Mouse (Mus musculus) heart, postnatal 36 days (tissue): ENCODE measurements around the gene Fap. TPM values are rescaled to one million over a fixed set of nuclear protein-coding genes. Genes with fewer than 3 reads are reported as not detected.

ENCODE experiments used
- DNase-seq, 2 experiments: peaks; one replicate each; pipeline ENCODE4 v3.0.0; 2021 to 2022
- intact Hi-C: fragments of 180-260 bp; cut with DNase I; formaldehyde crosslinking; loops from one replicate; pipeline ENCODE4 v1.15.1; 2025
- total RNA-seq, 2 experiments: library from RNA; stranded (reverse); gene quantifications; 2 replicates each; pipeline ENCODE4 v1.2.3; 2021

Gene Fap
- 1 to 10 TPM; 2.9 to 3.7 TPM for total RNA-seq

DNA sequence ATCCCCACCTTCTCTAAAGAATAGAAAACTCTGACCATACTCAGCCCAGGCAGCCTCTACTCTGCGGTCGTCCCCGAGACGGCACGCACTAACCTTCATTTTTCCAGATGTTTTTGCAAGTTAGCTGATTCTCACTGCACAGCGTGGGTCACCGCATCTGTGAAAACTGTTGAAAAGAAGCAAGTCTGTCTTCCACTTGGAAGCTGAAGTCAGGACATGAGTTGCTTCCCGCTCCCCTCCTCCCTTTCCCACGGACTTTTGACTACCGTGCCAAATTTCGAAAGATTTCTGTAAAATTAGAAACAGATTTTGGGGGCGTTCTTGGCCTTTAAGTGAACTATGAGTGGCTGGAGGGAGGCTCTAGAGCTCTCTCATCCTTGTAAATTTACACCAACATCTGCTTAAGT is at the start of gene Fap:
Gene Fap, minus strand, starts transcription at position 323 of the 407 bp plus-strand sequence.
- DNase-seq = peak; percentile 13 to 42
- intact Hi-C loops = no loop called here

DNA sequence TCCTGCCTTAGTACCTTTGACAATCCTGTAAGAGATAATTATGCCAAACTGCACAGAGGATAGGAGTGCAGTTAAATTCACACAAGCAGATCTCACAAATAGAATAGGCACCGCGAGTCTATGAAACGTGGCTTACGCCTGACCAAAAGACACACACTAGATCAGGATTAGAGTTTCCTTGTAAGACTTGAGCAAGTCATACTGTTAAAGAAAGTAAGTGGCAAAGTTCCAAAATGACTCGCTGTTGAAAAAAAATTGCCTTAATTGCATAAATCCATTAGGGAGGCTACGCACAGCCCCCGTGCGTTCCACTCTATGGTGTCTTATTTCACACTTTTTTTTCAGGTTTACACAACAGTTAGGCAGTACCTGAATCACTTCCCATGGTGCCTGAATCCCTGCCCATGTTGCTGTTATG is 49.2 kb upstream of the Fap start:
- intact Hi-C loops = loop anchor here (10.0 kb wide), 1 partner anchor 158 kb away; no protein-coding TSS in a partner anchor
- DNase-seq = no peak

DNA sequence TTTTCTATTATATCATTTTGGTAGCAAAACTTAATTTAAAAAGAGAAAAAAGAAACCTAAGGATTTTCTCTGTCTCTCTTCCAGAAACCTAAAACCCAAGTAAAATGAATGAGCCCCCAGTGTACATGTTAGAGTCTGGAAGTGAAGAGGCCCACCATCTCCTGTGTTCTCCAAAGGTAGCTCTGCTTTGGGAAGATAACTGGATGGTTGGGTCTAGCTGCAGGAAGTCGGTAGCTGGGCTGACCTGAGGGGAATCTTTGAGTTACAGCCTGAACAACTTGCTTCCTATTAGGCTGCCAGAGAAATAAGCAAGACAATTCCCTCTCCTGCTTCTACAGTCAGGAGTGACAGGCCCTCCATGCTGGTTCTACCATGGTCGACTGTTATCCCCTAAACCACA is 45.8 kb upstream of the Fap start:
- no peak for DNase-seq
- intact Hi-C loops = loop anchor here (10.0 kb wide), 1 partner anchor 155 kb away; no protein-coding TSS in a partner anchor

DNA sequence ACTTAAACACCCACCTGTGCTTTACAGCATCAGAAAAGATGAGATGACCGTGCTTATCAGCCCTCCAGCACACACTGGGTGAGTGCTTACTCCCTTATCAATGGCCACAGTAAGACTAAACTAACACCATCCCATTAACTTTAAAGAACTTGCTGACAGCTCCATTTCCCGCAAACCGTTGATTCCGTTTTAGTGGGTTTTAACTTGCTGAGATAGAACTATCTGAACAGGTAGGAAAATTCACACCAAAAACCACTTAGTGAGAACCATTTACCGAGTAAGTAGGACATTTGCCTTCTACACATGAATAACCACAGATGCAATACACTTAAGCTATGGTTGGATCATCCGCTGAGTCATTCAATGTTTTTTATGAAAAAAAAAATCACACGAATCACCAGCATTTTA is 45.1 kb upstream of the Fap start:
- intact Hi-C loops = no loop called here
- no peak for DNase-seq

DNA sequence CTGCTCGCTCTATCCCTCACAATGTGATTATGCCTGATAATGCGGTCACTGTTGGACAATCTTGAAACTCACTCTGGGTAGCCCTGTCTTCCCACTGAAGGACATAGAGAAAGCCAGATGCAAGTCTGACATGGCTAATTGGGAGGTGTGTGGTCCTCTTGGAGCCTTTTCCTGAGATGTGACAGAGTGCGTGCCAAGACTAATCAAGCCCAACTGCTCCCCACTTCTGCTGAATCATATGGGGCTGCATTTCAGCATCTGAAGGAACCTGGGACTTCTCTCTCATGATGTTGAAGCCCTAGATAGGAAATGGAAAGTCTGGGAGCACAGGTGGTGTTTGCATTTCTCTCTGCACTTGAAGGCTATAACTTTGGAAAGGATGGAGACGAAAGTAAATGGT is 39.3 kb upstream of the Fap start:
- intact Hi-C loops = no loop called here

DNA sequence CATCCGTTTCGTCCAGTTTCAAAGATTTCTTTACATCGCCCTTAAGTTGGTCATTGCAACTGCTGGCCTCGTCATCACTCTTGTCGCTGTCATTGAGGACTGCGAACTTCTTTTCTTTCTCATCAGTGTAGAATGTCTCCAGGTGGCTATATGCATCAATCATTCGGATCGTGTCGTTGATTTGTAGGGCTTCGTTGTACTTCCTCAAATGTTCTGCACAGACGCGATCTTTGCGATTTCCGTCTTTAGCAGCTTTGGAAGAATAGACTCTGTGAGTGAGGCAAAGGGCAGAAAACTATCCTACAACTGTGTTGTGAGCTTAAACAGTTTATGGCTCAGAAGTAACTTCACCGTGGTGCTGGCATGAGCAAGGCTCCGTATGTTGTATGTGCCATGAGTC is 32.3 kb upstream of the Fap start:
- intact Hi-C loops = no loop called here

More for the DNA sequence above, 39.3 kb upstream of the Fap start:
- no peak for DNase-seq

DNA sequence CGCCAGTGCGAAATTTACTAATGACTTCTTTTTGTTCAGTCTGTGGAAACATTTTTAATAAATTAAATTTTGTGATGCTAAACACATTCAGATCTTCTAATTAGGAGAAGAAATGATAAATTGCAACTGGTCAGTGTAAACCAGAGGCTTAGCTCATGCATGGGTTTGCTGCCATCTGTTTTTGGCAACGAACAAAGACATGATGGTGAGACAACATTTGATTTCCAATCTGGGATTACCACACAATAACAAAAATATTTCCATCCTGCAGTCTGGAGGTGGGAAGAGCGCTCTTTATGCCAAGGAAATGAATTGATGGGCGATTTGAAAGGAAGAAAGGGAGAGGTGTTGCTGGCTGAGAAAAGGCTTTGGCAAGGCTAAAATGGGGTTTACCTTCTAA is 29.7 kb upstream of the Fap start:
- no peak for DNase-seq
- intact Hi-C loops = no loop called here

More for the DNA sequence above, 32.3 kb upstream of the Fap start:
- DNase-seq = no peak

DNA sequence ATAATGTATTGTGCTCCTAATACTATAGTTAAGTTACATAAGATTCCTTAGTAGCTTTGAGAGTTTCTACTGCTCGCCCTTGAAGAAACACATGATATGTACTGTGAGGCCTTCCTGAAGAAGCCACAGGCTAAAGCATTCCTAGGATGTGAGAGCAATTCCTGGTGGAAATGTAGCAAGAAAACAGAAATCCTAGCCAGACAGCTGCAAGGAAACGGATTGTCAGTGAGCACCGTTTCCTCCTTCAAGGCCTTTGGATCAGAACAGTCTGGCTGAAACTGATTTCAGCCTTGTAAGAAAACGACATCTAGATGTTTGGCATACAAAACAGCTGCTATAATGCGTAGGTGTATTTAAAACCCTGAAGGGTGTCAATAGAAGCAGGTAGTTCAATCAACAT is 22.7 kb upstream of the Fap start:
- intact Hi-C loops = no loop called here
- DNase-seq = no peak

DNA sequence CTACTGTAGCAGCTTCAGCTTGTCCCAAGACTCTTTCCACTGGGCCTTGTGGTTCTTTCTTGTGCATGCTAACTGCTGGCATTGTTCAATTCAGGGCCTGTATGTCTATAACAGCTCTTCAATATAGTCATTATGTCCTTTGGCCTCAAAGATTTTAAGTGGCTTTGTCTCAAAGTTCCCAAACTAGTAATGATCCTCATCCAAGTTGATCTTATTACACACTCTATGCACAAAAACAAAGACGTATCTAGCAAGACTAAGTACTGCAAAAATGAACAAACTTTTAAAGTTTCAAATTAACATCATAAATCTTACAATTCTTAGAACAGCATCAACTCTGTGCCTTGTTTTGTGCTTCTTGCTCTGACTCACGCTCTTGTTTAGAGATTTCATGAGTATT is 20.6 kb upstream of the Fap start:
- no peak for DNase-seq
- intact Hi-C loops = no loop called here

DNA sequence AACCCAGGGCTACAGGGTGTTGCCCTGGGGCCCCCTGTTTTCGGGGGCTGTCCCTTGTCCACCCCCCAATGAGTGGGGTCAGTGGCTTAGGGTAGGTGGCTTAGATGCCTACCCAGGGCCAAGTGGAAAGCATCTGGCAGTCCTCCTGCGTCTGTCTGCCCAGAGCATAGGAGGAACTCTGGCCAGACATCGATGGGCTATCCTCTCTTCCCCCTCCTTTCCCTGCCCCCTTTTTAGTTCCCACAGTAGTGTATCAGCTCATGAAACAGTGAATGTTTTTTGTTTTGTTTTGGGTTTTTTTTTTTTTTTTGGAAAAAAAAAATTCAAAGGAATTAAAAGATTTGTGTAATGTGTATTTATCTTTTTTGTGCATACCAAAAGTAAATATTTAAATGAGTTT is 17.7 kb upstream of the Fap start:
- intact Hi-C loops = no loop called here
- DNase-seq = no peak

DNA sequence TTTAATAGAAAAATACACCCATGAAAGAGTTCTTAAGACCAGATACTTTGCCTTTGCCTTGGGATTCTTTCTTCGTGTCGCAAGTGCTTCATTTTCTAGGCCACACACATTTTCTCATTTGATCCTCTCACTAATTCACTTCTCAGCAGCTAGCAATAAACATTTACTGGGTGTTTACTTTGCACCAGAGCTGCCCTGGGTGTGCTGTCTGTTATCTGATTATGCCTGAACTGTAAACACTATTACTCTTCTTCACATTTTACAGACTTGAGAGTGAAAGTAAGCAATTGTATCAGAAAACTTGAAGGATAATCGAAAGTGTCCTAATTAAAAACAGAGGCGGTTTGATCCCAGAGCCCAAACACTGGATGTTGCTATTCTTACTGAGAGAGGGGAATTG is 15.5 kb upstream of the Fap start:
- DNase-seq = no peak
- intact Hi-C loops = no loop called here

DNA sequence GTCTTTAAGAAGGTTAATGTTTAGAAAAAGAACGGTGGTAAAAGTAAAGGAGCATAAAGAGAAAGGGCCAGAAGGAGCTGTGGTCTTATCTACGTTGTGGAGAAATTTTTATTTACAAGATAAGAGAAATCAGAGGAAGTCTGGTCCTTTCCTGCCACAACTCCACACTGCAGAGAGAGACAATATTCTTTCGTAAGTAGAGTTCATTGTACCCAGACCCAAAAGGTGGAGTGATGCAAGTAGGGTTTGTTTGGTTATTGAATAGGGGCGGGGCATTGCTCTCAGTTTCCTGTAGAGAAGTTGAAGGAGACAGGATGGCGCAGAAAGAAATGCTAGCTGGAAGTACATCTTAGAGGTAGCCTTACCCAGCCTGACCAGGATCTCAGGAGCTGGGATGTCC is 11.9 kb upstream of the Fap start:
- no peak for DNase-seq

DNA sequence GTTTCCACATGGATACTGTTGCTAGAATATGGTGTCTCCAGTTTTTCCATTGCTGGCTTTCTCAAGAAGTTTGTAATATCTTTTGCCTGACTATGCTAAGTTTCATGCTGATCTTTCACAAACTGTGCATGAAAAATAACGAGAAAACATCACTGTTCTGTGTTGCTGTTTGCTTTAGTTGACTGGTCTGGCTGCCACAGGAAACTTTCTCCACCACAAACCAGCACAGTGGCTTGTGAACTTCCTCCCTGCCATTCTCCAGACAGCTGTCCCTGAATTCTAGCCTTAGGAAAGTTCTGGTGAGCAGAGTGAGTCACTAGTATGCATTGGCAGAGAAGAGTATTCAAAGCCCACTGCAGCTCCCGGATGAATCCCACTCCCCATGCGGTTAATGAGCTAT is 1.1 kb upstream of the Fap start:
- intact Hi-C loops = no loop called here
- DNase-seq = no peak

More for the DNA sequence above, 11.9 kb upstream of the Fap start:
- intact Hi-C loops = no loop called here

DNA sequence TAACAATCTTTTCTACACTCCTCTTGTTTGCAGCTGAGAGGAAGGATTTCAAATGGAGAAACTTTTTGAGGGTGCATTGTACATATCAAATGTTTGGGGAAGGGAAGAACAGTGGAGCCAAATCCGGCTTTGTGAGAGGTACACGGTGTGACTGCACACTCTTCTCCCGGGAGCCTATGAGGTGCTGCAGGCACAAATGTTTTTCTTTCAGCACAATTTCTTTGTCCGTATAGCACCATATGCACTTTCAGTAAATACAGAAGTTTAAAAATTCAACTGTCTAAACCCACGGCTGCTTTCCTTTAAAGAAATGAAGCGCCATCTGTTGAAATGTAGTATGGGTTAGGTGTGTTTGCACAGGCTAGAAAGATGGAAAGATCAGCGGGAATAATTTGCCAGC is 375 bp upstream of the Fap start:
- intact Hi-C loops = no loop called here
- no peak for DNase-seq

DNA sequence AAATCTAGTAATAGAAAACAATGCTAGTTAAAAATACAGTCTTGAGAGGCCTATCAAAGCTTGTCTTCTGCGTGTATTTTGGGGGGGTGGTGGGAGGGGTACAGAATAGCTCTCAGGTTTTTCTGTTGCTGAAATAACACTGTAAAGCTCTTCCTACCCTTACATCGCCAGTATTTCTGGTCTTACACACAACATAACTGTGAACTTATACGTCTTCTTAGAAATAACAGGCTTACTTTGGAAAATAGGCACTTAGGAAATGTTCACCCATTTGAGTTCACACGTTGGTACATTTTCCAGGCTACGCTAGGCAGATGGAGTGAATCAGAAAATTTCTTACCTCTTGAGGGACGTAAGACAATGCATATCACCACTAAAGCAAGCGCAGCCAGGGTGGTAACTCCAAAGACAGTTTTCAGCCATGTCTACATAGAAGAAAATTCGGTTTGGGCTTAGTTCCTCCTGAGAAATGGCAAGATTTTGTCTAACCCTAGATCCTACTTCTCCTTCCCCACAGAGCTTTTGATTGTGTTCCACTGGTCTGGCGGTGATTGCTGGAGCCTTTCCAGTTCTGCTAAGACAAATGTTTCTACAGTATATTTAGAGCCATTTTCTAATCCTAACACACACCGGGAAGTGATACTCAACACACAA is 649 bp downstream of the Fap start:
- DNase-seq = peak in 1 of 2 experiments; percentile 26
- intact Hi-C loops = no loop called here

DNA sequence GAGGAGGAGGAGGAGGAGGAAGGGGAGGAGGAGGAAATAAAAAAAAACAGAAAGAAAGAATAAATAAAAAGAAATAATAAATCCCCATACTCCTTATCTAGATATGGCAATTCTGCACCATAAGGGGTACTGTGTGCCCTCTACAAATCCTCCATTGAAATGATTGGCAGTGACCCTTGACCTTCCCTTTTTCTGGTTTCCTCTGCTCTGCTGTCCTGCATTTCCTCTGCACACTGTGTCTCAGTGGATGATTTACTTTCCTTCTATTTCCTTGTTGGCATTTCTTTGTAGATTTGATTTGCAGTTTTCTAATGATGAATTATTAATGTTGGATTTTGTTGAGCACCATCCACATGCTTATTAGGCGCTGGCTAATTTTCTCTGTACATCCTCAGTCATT is 9.2 kb downstream of the Fap start:
- intact Hi-C loops = no loop called here
- DNase-seq = no peak

DNA sequence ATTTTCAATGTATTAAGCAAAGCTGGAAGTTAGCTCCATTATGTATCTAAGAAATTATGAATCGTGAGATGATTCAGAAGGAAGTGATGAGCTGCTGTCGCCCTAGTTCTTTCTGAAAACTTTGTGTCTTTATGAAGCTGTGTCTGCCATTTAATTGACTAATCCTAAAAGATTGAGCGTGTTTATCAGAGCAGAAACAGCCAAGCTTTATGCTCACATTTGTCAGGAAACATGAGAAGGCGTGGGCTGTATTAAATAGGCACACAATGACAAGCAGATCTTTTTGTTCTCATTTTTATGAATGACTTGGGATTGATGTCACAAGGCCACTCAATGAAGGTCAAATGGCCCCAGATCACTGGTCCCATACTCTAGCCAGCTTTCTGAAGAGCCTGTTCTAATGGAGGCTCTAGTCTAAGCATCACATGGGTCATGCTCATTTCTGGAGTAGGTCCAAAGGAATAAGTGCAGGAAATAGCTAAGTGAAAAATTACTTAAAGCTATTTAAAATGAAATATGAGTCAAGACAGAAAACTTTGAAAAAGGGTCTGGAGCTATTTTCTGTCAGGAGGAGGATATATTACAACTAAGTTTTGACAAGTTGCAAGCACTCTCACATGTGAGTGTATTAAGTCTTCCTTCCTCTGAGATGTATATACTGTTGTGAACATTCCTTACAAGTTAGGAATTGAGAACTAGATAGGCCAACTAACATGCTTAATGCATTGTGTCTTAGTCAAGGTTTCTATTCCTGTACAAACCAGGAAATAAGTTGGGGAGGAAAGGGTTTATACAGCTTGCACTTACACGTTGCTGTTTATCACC is 11.0 kb downstream of the Fap start:
- no peak for DNase-seq
- intact Hi-C loops = no loop called here

DNA sequence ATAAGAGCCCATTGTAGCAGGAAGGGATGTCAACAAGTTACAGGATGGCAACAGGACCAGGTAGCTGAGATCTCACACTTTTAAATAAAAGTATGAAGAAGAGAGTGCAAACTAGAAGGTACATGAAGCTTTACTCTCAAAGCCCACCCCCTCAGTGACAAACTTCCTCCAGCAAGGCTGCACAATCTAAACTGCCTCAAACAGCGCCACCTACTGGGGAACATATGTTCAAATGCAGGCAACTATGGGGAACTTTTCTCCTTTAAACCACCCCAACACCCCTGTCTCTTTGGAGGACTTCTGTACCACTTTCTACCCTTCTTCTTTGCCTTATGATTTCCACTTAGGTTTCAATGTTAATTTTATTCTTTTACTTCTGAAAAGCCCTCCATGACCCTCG is 16.5 kb downstream of the Fap start:
- DNase-seq = no peak
- intact Hi-C loops = no loop called here

DNA sequence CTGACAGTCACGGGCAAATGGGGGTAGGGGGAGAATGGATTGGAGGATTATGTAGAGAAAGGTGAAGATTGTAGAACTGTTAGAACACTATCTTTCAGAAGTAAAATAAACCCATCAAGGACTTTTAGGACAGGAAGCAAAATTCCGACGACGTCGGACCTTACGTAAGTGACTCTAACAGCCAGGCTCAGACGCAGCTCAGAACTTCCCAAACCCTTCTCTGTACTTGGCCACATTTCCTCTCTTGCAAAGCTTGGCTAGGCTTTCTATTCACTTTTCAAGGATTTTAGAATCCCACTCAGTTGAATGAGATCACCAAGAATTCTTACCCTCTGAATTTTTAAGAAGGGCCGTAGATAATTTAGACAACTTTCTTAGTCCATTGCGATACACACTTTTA is 17.5 kb downstream of the Fap start:
- no peak for DNase-seq
- intact Hi-C loops = no loop called here

DNA sequence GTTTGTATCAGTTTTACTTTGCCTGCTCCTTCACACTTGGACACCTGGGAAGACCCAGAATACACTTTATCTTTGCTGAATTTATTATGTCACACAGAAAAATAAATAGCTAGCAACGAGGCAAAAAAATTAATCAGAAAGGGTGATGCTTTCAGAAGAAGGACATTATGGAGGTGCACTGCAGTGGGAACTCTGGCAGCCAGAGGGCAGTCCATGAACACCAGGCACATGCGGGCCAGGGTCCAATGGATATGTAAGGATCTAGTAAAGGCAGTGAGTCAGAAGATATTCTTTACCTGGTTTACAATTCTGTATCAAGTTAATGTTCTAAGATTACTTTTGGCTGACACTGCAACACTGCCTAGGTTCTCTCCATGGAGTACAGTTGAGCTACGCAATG is 24.2 kb downstream of the Fap start:
- DNase-seq = no peak
- intact Hi-C loops = loop anchor here (5.0 kb wide), 2 partner anchors 78 to 583 kb away; no protein-coding TSS in a partner anchor

DNA sequence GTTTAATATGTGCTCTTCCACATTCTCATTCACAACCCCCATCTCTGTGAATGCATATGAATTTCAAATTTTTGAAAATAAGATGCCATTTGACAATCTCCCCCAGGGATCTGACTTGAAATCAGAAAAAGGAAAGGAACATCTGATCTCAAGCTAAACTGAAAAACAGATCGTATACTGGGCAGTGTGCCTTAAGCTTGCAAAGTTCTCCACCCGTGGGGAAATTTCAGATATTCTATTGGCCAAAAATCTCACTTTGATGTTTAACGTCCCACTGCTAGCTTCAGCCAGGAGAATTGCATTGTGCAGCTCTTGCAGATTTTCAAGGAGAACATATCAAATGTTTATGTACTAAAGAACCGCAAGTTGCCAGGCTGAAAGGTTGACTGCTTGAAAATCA is 24.7 kb downstream of the Fap start:
- intact Hi-C loops = loop anchor here (5.0 kb wide), 1 partner anchor 78 kb away; no protein-coding TSS in a partner anchor
- DNase-seq = no peak

DNA sequence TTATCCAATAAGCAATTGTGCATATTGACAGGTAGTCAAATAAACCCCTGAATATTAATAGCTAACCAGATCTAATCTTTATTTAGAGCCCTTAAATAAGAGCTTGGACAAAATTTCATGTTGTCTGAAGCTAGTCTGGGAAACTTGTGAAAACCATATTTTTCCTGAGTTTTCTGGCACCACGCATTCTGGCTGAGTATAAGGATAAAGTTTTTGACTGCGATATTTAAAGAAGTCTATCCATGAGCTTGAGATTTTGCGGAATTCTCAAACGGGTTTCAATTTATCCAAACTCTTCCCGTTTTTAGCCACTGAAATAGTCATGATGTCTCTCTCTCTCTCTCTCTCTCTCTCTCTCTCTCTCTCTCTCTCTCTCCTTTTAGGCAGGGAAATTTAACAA is 25.8 kb downstream of the Fap start:
- no peak for DNase-seq
- intact Hi-C loops = loop anchor here (5.0 kb wide), 1 partner anchor 79 kb away; no protein-coding TSS in a partner anchor
